Mouse (Mus musculus) gastrocnemius, postnatal 14 days (tissue): ENCODE data around the gene Tmem181a. TPM values are rescaled to one million over a fixed set of nuclear protein-coding genes. Genes with fewer than 3 reads are reported as not detected.

ENCODE experiments used
- total RNA-seq, 2 experiments: library from RNA; stranded (reverse); gene quantifications; 2 replicates each; pipeline ENCODE4 v1.2.3; 2021

The Tmem181a gene
- total RNA-seq, 2 experiments from 2014 or later: 5.9 to 6.1 TPM

Other genes starting within 250 kb of the Tmem181a start
- 1 to 10 TPM; 4.1 to 5.1 TPM for gene Serac1, start 177.1 kb upstream of the Tmem181a start, total RNA-seq
- gene Gtf2h5, start 177.1 kb upstream of the Tmem181a start, total RNA-seq: 10 to 100 TPM; 55.5 to 61.0 TPM
- 10 to 100 TPM; 90.0 to 98.1 TPM for gene Tulp4, start 150.4 kb upstream of the Tmem181a start, total RNA-seq
- 1 to 10 TPM; 2.1 to 2.6 TPM for gene Dynlt1a, start 60.6 kb downstream of the Tmem181a start, total RNA-seq
- gene Dynlt1b, start 173.3 kb downstream of the Tmem181a start, total RNA-seq: 10 to 100 TPM; 81.4 to 83.4 TPM